Mouse (Mus musculus): ENCODE results near the gene Xpr1.

- TF ChIP-seq USF1 (IDR thresholded peaks at IDR 0.05; ENCODE audit: low read depth) (no peak), MAX (IDR thresholded peaks at IDR 0.05) (no peak)
These were observed 30.7 kb downstream of the Xpr1 start for GRCm38 (mm10) chr1:155386551-155386950.

All from C2C12 (cell line).